Mouse (Mus musculus) limb, embryonic 10.5 days (tissue): ENCODE data around the gene AI854703. TPM values are rescaled to one million over a fixed set of nuclear protein-coding genes. Genes with fewer than 3 reads are reported as not detected.

Experiments used
- DNase-seq: peaks from one replicate; pipeline ENCODE4 v3.0.0-alpha.2; 2017; ENCODE audit warnings: low spot score
- H3K27ac ChIP-seq: fragments of 300-500 bp; sonication (generic); 2 replicates; pipeline ENCODE4 v1.5.1; 2016; ENCODE audit warnings: mild to moderate bottlenecking
- H3K27me3 ChIP-seq: fragments of 300-500 bp; sonication (generic); 2 replicates; pipeline ENCODE4 v1.6.1; 2016; ENCODE audit warnings: low read depth, mild to moderate bottlenecking; ENCODE audit not compliant: poor library complexity, severe bottlenecking
- H3K36me3 ChIP-seq: fragments of 300-500 bp; sonication (generic); 2 replicates; pipeline ENCODE4 v1.6.1; 2016; ENCODE audit warnings: mild to moderate bottlenecking, moderate library complexity
- H3K4me1 ChIP-seq: fragments of 300-500 bp; sonication (generic); 2 replicates; pipeline ENCODE4 v1.6.1; 2016
- H3K4me3 ChIP-seq: fragments of 300-500 bp; sonication (generic); 2 replicates; pipeline ENCODE4 v1.5.1; 2016; ENCODE audit warnings: mild to moderate bottlenecking, moderate library complexity
- H3K9me3 ChIP-seq: fragments of 300-500 bp; sonication (generic); replicated peaks from 2 replicates; pipeline ENCODE4 v1.6.1; 2016; ENCODE audit warnings: mild to moderate bottlenecking
- WGBS: fragments of 180-500 bp; shearing (Covaris S2); methylation state at CpG from one replicate; pipeline ENCODE4 v1.1.7; 2016; 5-methylcytosine and 5-hydroxymethylcytosine counted together
- polyA plus RNA-seq: library from polyadenylated mRNA; unstranded; fragments of >200 nt; fragmentation: Nextera tagmentation; extraction: Ambion mirVana; gene quantifications from 2 replicates; pipeline ENCODE4 v1.2.1, GENCODE M21; 2016

AI854703 gene
- polyA plus RNA-seq, 1 experiment from 2014 or later, result 1.3 TPM

GRCm38 (mm10) chr6:48627511-48627924 lies 954 bp downstream of the AI854703 start:
- Histone ChIP-seq H3K4me3 (peak overlapping the region; percentile 58), H3K9me3 (no peaks in the 10 kb centered on the region), H3K27ac (peak overlapping the region; percentile 32), H3K27me3 (peaks cover 67% of the 10 kb centered on the region), H3K4me1 (peaks cover 35% of the 10 kb centered on the region), H3K36me3 (no peaks in the 10 kb centered on the region; the same call in 1 of the 2 replicates)
- WGBS, result 3% methylated on average over 7 of the region's 7 CpGs
- DNase-seq, result no peak

- Histone ChIP-seq H3K27me3 (peaks cover 67% of the 10 kb centered on the region), H3K4me3 (no peak overlapping the region), H3K4me1 (peaks cover 35% of the 10 kb centered on the region), H3K36me3 (no peaks in the 10 kb centered on the region; the same call in 1 of the 2 replicates), H3K27ac (no peak overlapping the region), H3K9me3 (no peaks in the 10 kb centered on the region)
- DNase-seq, result no peak
- WGBS, result 82% methylated on average over 3 of the region's 3 CpGs
Measured at GRCm38 (mm10) chr6:48628377-48628776, 1.8 kb downstream of the AI854703 start.

GRCm38 (mm10) chr6:48628808-48629660 lies 2.5 kb downstream of the AI854703 start:
- peak; percentile 56 for DNase-seq
- Histone ChIP-seq H3K36me3 (no peaks in the 10 kb centered on the region; the same call in 1 of the 2 replicates), H3K4me1 (peaks cover 35% of the 10 kb centered on the region), H3K27me3 (peaks cover 67% of the 10 kb centered on the region), H3K27ac (peak overlapping the region; percentile 75), H3K4me3 (peak overlapping the region; percentile 52), H3K9me3 (no peaks in the 10 kb centered on the region)
- WGBS, result 11% methylated on average over 54 of the region's 54 CpGs

GRCm38 (mm10) chr6:48629661-48630034 lies 3.1 kb downstream of the AI854703 start:
- WGBS, result 16% methylated on average over 13 of the region's 13 CpGs
- H3K36me3 ChIP-seq, result no peaks in the 10 kb centered on the region; the same call in 1 of the 2 replicates
- peak; percentile 45 for DNase-seq
- H3K9me3 ChIP-seq, result no peaks in the 10 kb centered on the region
- H3K27me3 ChIP-seq, result peaks cover 71% of the 10 kb centered on the region
- peak overlapping the region; percentile 52 for H3K4me3 ChIP-seq
- peaks cover 35% of the 10 kb centered on the region for H3K4me1 ChIP-seq
- H3K27ac ChIP-seq, result peak overlapping the region; percentile 75

GRCm38 (mm10) chr6:48630831-48631230 lies 4.3 kb downstream of the AI854703 start:
- H3K4me1 ChIP-seq, result peaks cover 36% of the 10 kb centered on the region
- peaks cover 62% of the 10 kb centered on the region for H3K27me3 ChIP-seq
- no peak overlapping the region for H3K27ac ChIP-seq
- WGBS, result 90% methylated on average over 8 of the region's 8 CpGs
- H3K9me3 ChIP-seq, result no peaks in the 10 kb centered on the region
- no peak overlapping the region for H3K4me3 ChIP-seq
- DNase-seq, result no peak
- no peaks in the 10 kb centered on the region; the same call in 1 of the 2 replicates for H3K36me3 ChIP-seq

GRCm38 (mm10) chr6:48635105-48635504 lies 8.5 kb downstream of the AI854703 start:
- Histone ChIP-seq H3K4me1 (peaks cover 20% of the 10 kb centered on the region), H3K27me3 (peaks cover 27% of the 10 kb centered on the region), H3K36me3 (no peaks in the 10 kb centered on the region), H3K27ac (no peak overlapping the region), H3K4me3 (no peak overlapping the region), H3K9me3 (no peaks in the 10 kb centered on the region)
- no peak for DNase-seq
- WGBS, result 90% methylated on average over 2 of the region's 2 CpGs

GRCm38 (mm10) chr6:48636515-48636914 lies 10.0 kb downstream of the AI854703 start:
- no peaks in the 10 kb centered on the region for H3K36me3 ChIP-seq
- WGBS, result 66% methylated on average over 6 of the region's 6 CpGs

DNA sequence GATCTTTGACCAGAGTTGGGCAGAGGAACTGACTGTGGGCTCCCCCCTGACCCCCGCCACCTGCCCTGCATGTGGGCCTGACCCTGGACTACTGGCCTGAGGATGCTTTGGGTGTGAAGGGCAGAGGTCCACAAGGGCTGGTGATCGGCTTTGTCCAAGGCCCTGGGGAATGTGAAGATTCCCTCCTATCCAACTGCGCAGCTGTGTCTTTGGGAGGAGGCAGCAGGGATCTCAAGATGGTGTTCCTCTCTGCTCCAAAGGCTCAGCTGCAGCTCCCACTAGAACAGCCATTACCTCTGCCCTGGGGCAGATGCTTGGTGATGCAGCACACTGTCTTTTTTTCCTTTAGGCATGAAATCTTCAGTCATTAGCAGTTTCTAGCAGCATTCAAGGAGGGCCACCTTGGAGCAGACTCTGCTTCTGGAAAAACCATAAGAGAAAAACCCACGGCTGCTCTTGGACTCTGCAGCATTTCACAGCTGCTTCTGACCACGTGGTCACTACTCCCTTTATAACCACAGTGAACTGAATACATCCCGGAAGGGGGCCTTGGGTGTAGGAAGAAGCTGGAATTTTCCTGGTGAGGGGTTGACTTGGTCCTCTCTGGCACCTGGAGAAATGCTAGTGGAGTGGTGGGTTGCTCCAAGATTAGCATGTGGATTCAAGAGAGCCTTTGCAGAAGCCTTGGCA lies 11.4 kb downstream of the AI854703 start:
- 78% methylated on average over 6 of the region's 6 CpGs for WGBS
- no peak overlapping the region for H3K4me3 ChIP-seq
- H3K9me3 ChIP-seq, result no peaks in the 10 kb centered on the region
- DNase-seq, result no peak
- peak overlapping the region; percentile 23; the same call in 1 of the 2 replicates for H3K27ac ChIP-seq
- H3K27me3 ChIP-seq, result 0 out of 2 replicates have a peak, but pooled peaks cover 4% of the 10 kb centered on the region
- H3K4me1 ChIP-seq, result peaks cover 18% of the 10 kb centered on the region
- no peaks in the 10 kb centered on the region for H3K36me3 ChIP-seq

More at GRCm38 (mm10) chr6:48636515-48636914, 10.0 kb downstream of the AI854703 start:
- Histone ChIP-seq H3K27me3 (peaks cover 13% of the 10 kb centered on the region; the same call in 1 of the 2 replicates), H3K9me3 (no peaks in the 10 kb centered on the region), H3K27ac (no peak overlapping the region), H3K4me1 (peaks cover 18% of the 10 kb centered on the region), H3K4me3 (no peak overlapping the region)
- no peak for DNase-seq

GRCm38 (mm10) chr6:48638553-48638952 lies 12.0 kb downstream of the AI854703 start:
- 82% methylated on average over 2 of the region's 2 CpGs for WGBS
- Histone ChIP-seq H3K4me1 (peaks cover 18% of the 10 kb centered on the region), H3K27ac (no peak overlapping the region), H3K9me3 (no peaks in the 10 kb centered on the region), H3K27me3 (0 out of 2 replicates have a peak, but pooled peaks cover 4% of the 10 kb centered on the region), H3K36me3 (no peaks in the 10 kb centered on the region), H3K4me3 (no peak overlapping the region)
- DNase-seq, result no peak

DNA sequence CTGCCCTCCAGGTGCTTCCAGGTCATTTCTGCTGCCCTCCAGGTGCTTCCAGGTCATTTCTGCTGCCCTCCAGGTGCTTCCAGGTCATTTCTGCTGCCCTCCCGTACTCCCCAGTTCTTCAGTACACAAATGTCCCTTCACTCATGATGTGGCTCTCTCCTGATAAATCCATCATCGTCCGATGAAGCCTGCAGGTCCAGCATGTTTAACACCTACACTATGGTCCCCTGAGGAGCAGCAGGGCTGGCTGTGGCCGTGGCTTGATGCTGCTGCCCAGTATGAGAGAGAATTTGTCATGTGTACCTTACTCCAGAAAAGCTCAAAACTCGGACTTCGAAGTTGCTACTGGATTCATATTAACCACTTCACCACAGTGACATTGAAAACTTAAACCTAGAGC lies 14.8 kb downstream of the AI854703 start:
- Histone ChIP-seq H3K36me3 (no peaks in the 10 kb centered on the region), H3K4me3 (no peak overlapping the region), H3K27me3 (no peaks in the 10 kb centered on the region), H3K9me3 (no peaks in the 10 kb centered on the region), H3K4me1 (peaks cover 16% of the 10 kb centered on the region), H3K27ac (no peak overlapping the region)
- DNase-seq, result no peak
- 73% methylated on average over 6 of the region's 6 CpGs for WGBS

DNA sequence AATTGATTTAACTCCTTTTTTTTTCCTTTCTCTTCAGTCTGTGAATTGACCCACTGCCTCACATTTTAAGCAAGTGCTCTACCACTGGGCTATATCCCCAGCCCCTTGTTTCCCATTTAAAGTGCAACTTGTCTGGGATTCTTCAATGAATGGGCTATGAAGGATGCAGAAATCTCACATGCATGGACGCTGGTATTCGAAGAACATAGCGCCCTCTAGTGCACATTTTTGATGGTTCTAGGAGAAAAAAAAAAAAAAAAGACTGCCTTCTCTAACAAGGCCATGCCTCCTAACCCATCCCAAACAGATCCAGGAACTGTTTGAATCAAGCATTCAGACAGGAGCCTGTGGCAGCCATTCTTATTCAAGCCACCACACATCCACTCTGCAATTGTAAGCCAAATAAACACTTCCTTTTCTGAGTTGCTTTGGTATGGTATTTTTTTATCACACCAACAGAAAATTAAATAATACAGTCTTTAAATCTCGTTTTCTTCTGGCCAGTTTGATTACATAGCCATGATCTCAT lies 16.3 kb downstream of the AI854703 start:
- no peak overlapping the region for H3K27ac ChIP-seq
- no peaks in the 10 kb centered on the region for H3K36me3 ChIP-seq
- no peak for DNase-seq
- 28% methylated on average over 4 of the region's 4 CpGs for WGBS
- H3K9me3 ChIP-seq, result no peaks in the 10 kb centered on the region
- H3K27me3 ChIP-seq, result no peaks in the 10 kb centered on the region
- H3K4me3 ChIP-seq, result no peak overlapping the region
- H3K4me1 ChIP-seq, result 0 out of 2 replicates have a peak, but pooled peaks cover 8% of the 10 kb centered on the region

DNA sequence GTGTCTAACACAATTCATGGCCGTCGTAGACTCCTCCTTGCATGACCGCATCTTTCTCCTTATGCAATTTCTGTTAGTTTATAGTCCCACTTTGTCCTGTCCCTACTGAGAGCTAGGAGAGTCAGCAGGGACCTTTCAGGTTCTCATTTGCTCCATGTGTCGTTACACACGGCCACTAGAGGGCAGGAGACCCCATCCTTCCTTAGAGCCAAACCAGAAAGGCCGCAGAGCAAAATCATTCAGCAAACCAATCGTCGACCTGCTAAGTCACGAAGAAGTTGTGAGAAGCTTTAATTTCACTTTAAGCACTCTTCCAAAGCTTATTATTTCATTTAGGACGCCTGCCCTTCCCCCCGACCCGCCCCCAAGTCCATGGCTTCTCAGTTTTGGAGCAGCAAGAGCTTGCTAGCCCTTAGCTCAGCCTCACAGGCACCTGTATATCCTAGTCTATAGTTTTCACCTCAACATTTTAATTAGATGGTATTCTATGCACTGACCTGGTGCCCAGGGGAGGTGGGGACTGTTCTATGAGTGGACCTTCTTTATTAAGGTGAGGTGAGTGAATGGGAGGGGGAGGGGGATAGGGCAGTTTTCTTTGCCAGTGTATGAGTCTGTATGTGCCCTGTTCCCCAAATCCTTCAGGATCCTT lies 19.2 kb downstream of the AI854703 start:
- H3K9me3 ChIP-seq, result no peaks in the 10 kb centered on the region
- 0 out of 2 replicates have a peak, but pooled peaks cover 3% of the 10 kb centered on the region for H3K4me1 ChIP-seq
- peak; percentile 74 for DNase-seq
- 19% methylated on average over 12 of the region's 12 CpGs for WGBS
- H3K27me3 ChIP-seq, result no peaks in the 10 kb centered on the region
- no peaks in the 10 kb centered on the region for H3K36me3 ChIP-seq
- H3K4me3 ChIP-seq, result no peak overlapping the region
- H3K27ac ChIP-seq, result no peak overlapping the region
